Mouse (Mus musculus) limb, embryonic 11.5 days (tissue): ENCODE results near the gene Kctd6. TPM values are rescaled to one million over a fixed set of nuclear protein-coding genes. Genes with fewer than 3 reads are reported as not detected.
"Not testable (repeated sequence)": the region's sequence is repeated elsewhere in the genome, so short reads cannot be mapped to it uniquely, and the experiment has no call there.

Source experiments
- ATAC-seq: fragments of 200-750 bp; cut with Nextera tagmentation; 2 replicates; pipeline ENCODE4 v1.8.0; 2017; ENCODE audit warnings: low read depth; ENCODE audit not compliant: insufficient number of reproducible peaks, low FRiP score, low TSS enrichment
- DNase-seq: peaks from one replicate; pipeline ENCODE4 v3.0.0-alpha.2; 2015; ENCODE audit warnings: low spot score
- H3K27ac ChIP-seq: fragments of 300-500 bp; sonication (generic); replicated peaks from 2 replicates; pipeline ENCODE4 v1.5.1; 2014; ENCODE audit warnings: low read depth, mild to moderate bottlenecking, low read length
- H3K27me3 ChIP-seq: fragments of 300-500 bp; sonication (generic); 2 replicates; pipeline ENCODE4 v1.6.1; 2014; ENCODE audit warnings: mild to moderate bottlenecking, low read length, mixed read lengths; ENCODE audit not compliant: control insufficient read depth, insufficient read depth
- H3K36me3 ChIP-seq: fragments of 300-500 bp; sonication (generic); 2 replicates; pipeline ENCODE4 v1.6.1; 2014; ENCODE audit warnings: mild to moderate bottlenecking, low read length, moderate library complexity, mixed read lengths; ENCODE audit not compliant: control insufficient read depth, insufficient read depth
- H3K4me1 ChIP-seq: fragments of 300-500 bp; sonication (generic); 2 replicates; pipeline ENCODE4 v1.6.1; 2014; ENCODE audit warnings: low read length, mixed read lengths; ENCODE audit not compliant: control insufficient read depth, insufficient read depth
- H3K4me2 ChIP-seq: fragments of 300-500 bp; sonication (generic); 2 replicates; pipeline ENCODE4 v1.6.1; 2014; ENCODE audit warnings: low read depth, mild to moderate bottlenecking, moderate library complexity; ENCODE audit not compliant: severe bottlenecking
- H3K4me3 ChIP-seq: fragments of 300-500 bp; sonication (generic); 2 replicates; pipeline ENCODE4 v1.5.1; 2014; ENCODE audit warnings: low read depth, low read length
- H3K9ac ChIP-seq: fragments of 300-500 bp; sonication (generic); 2 replicates; pipeline ENCODE4 v1.6.1; 2014; ENCODE audit warnings: mild to moderate bottlenecking, low read length
- H3K9me3 ChIP-seq: fragments of 300-500 bp; sonication (generic); 2 replicates; pipeline ENCODE4 v1.6.1; 2016; ENCODE audit warnings: low read length; ENCODE audit not compliant: control insufficient read depth
- WGBS: fragments of 180-500 bp; shearing (Covaris S2); extraction: QIAGEN DNeasy Blood & Tissue Kit; methylation state at CpG from one replicate; pipeline ENCODE4 v1.1.7; 2014; 5-methylcytosine and 5-hydroxymethylcytosine counted together
- polyA plus RNA-seq: library from polyadenylated mRNA; unstranded; fragments of >200 nt; fragmentation: Nextera tagmentation; extraction: Ambion mirVana; gene quantifications from 2 replicates; pipeline ENCODE4 v1.2.1, GENCODE M21; 2014

Gene Kctd6
- polyA plus RNA-seq, 1 experiment from 2014 or later = 17.5 TPM

GRCm38 (mm10) chr14:8259166-8259565 lies 45.2 kb downstream of the Kctd6 start, which contains the start of gene Acox2:
Gene Acox2, minus strand, starts transcription at chr14:8259353.
- no peak for ATAC-seq
- Histone ChIP-seq H3K9ac (no peak within 1 kb of the TSS), H3K36me3 (no peaks in the 10 kb centered on the region), H3K27me3 (no peaks in the 10 kb centered on the region), H3K4me1 (no peaks in the 10 kb centered on the region; the same call in 1 of the 2 replicates), H3K4me2 (no peak within 1 kb of the TSS), H3K9me3 (no peaks in the 10 kb centered on the region), H3K27ac (no peak within 1 kb of the TSS), H3K4me3 (no peak within 1 kb of the TSS)
- no peak for DNase-seq
- WGBS = 83% methylated on average over 3 of the region's 3 CpGs

- 67% methylated on average over 5 of the region's 5 CpGs for WGBS
- ATAC-seq = no peak
- H3K27me3 ChIP-seq = no peaks in the 10 kb centered on the region
Observed at GRCm38 (mm10) chr14:8260214-8260613, 46.3 kb downstream of the Kctd6 start.

GRCm38 (mm10) chr14:8262242-8262641 lies 48.3 kb downstream of the Kctd6 start:
- ATAC-seq (no peak), DNase-seq (no peak)
- Histone ChIP-seq H3K4me1 (no peaks in the 10 kb centered on the region; the same call in 1 of the 2 replicates), H3K9me3 (no peaks in the 10 kb centered on the region), H3K27me3 (no peaks in the 10 kb centered on the region), H3K36me3 (no peaks in the 10 kb centered on the region), H3K9ac (no peak overlapping the region), H3K4me3 (no peak overlapping the region), H3K4me2 (no peak overlapping the region), H3K27ac (no peak overlapping the region)
- WGBS = 65% methylated on average over 1 of the region's 1 CpGs

More at GRCm38 (mm10) chr14:8260214-8260613, 46.3 kb downstream of the Kctd6 start:
- no peak overlapping the region for H3K9ac ChIP-seq
- H3K36me3 ChIP-seq = no peaks in the 10 kb centered on the region
- no peak for DNase-seq
- no peaks in the 10 kb centered on the region for H3K9me3 ChIP-seq
- H3K4me1 ChIP-seq = no peaks in the 10 kb centered on the region; the same call in 1 of the 2 replicates
- H3K27ac ChIP-seq = no peak overlapping the region
- H3K4me3 ChIP-seq = no peak overlapping the region
- H3K4me2 ChIP-seq = no peak overlapping the region

GRCm38 (mm10) chr14:8264378-8264777 lies 50.4 kb downstream of the Kctd6 start:
- Histone ChIP-seq H3K4me1 (no peaks in the 10 kb centered on the region), H3K27me3 (no peaks in the 10 kb centered on the region), H3K4me3 (no peak overlapping the region), H3K36me3 (no peaks in the 10 kb centered on the region), H3K9me3 (no peaks in the 10 kb centered on the region), H3K4me2 (no peak overlapping the region), H3K9ac (no peak overlapping the region), H3K27ac (no peak overlapping the region)
- DNase-seq (no peak), ATAC-seq (no peak)
- WGBS = 96% methylated on average over 1 of the region's 1 CpGs

GRCm38 (mm10) chr14:8271281-8271680 lies 57.3 kb downstream of the Kctd6 start:
- not testable (repeated sequence) for H3K27me3 ChIP-seq, H3K4me1 ChIP-seq, H3K9ac ChIP-seq, ATAC-seq, H3K4me2 ChIP-seq, H3K27ac ChIP-seq, H3K9me3 ChIP-seq, H3K36me3 ChIP-seq, H3K4me3 ChIP-seq, DNase-seq
- WGBS = 88% methylated on average over 8 of the region's 8 CpGs

Other genes starting within 250 kb of the Kctd6 start
- 0.04 TPM in 1 of 2 replicates, not detected in the other for gene Dnase1l3, start 219.6 kb upstream of the Kctd6 start, polyA plus RNA-seq
- gene Abhd6, start 211.2 kb upstream of the Kctd6 start, polyA plus RNA-seq = 22.8 and 23.8 TPM in 2 replicates
- gene Rpp14, start 133.8 kb upstream of the Kctd6 start, polyA plus RNA-seq = 60.2 and 65.0 TPM in 2 replicates
- 26.2 and 28.2 TPM in 2 replicates for gene Pxk, start 115.9 kb upstream of the Kctd6 start, polyA plus RNA-seq
- 210 and 214 TPM in 2 replicates for gene Pdhb, start 41.1 kb upstream of the Kctd6 start, polyA plus RNA-seq
- 0.33 TPM in 1 of 2 replicates, not detected in the other for gene Acox2, start 45.2 kb downstream of the Kctd6 start, polyA plus RNA-seq
- gene Fam107a, start 103.9 kb downstream of the Kctd6 start, polyA plus RNA-seq = 0.32 and 0.55 TPM in 2 replicates
- gene Oit1, start 164.6 kb downstream of the Kctd6 start, polyA plus RNA-seq = not detected in 2 replicates